In genomic region chr12:82254076-82254475, GRCm38 (mm10) we compare ENCODE assay signal across 11 mouse cellular contexts.
A peak's percentile ranks its signal among the peaks of the same experiment; 100 is the strongest.
DNase-seq lines count a peak whose midpoint lies in the region; ATAC-seq and TF ChIP-seq lines count a peak whose summit lies in the region.
"Had no signal": no experiment of that assay in that cellular context is flagged by ENCODE, and none has a peak within 500 bp of the region (broad histone marks: within the 10 kb centered on the region; RNA-seq: fewer than 3 reads in every experiment).

No protein-coding gene starts in this region.

- no peak overlapping the region for H3K4me3 ChIP-seq in forebrain, postnatal 0 days (ENCODE audit: low read depth, low read length)
- no peak overlapping the region for H3K4me3 ChIP-seq in forebrain, embryonic 16.5 days (replicated peaks; ENCODE audit: low read length)
- H3K4me3 ChIP-seq in heart, embryonic 10.5 days, result no peak overlapping the region
- H3K4me3 ChIP-seq: embryonic facial prominence, embryonic 15.5 days; neural tube, embryonic 12.5 days had no signal

- DNase-seq in forebrain, postnatal 0 days, result peak; percentile 43
- DNase-seq in urinary bladder, postnatal 14 days (ENCODE audit: low spot score), result peak; percentile 23
- DNase-seq in urinary bladder, adult 2 months (ENCODE audit: low spot score), result no peak
- peak; percentile 64 to 74 for DNase-seq in left cerebral cortex, postnatal 36 days (ENCODE audit: low spot score in 2 of 2)
- no peak for DNase-seq in heart, embryonic 10.5 days (ENCODE audit: low spot score)
- DNase-seq in heart, postnatal 36 days, result no peak
- DNase-seq: liver had no signal

- H3K4me1 ChIP-seq in forebrain, postnatal 0 days (ENCODE audit: insufficient read depth), result no peaks in the 10 kb centered on the region
- H3K4me1 ChIP-seq in forebrain, embryonic 16.5 days (replicated peaks; ENCODE audit: control insufficient read depth, insufficient read depth, low read length), result peaks cover 4% of the 10 kb centered on the region; the same call in 1 of the 2 replicates
- peaks cover 28% of the 10 kb centered on the region for H3K4me1 ChIP-seq in heart, embryonic 10.5 days
- H3K4me1 ChIP-seq: neural tube, embryonic 12.5 days had no signal

- TF ChIP-seq CTCF in forebrain, postnatal 0 days (IDR thresholded peaks at IDR 0.05; ENCODE audit: low read depth), result no peak

- WGBS in forebrain, postnatal 0 days, result 56% methylated on average over 5 of the region's 5 CpGs
- WGBS in forebrain, embryonic 16.5 days, result 64% methylated on average over 5 of the region's 5 CpGs
- WGBS in heart, embryonic 10.5 days, result 82% methylated on average over 5 of the region's 5 CpGs

- no peak overlapping the region for H3K27ac ChIP-seq in forebrain, postnatal 0 days (ENCODE audit: low read depth, low read length)
- no peak overlapping the region for H3K27ac ChIP-seq in forebrain, embryonic 16.5 days (ENCODE audit: low read length)
- no peak overlapping the region; the same call in 1 of the 2 replicates for H3K27ac ChIP-seq in heart, embryonic 10.5 days
- H3K27ac ChIP-seq: embryonic facial prominence, embryonic 15.5 days; neural tube, embryonic 12.5 days had no signal

- intact Hi-C loops in left cerebral cortex, postnatal 36 days (cut with DNase I), result no loop called here
- intact Hi-C loops in heart, postnatal 36 days (cut with DNase I), result no loop called here

- ATAC-seq in forebrain, postnatal 0 days, result peak; percentile 59; the same call in 1 of the 2 replicates
- no peak for ATAC-seq in forebrain, embryonic 16.5 days
- ATAC-seq in megakaryocyte, adult 5-6 weeks (ENCODE audit: poor library complexity, severe bottlenecking), result no peak

- H3K36me3 ChIP-seq in forebrain, postnatal 0 days (ENCODE audit: insufficient read depth), result no peaks in the 10 kb centered on the region
- no peaks in the 10 kb centered on the region for H3K36me3 ChIP-seq in forebrain, embryonic 16.5 days (ENCODE audit: control insufficient read depth, insufficient read depth)
- H3K36me3 ChIP-seq in heart, embryonic 10.5 days, result peaks cover 2% of the 10 kb centered on the region; the same call in 1 of the 2 replicates
- H3K36me3 ChIP-seq: embryonic facial prominence, embryonic 15.5 days; neural tube, embryonic 12.5 days had no signal

- no peak overlapping the region for H3K4me2 ChIP-seq in forebrain, postnatal 0 days (ENCODE audit: low read depth)
- H3K4me2 ChIP-seq in forebrain, embryonic 16.5 days (ENCODE audit: low read length), result no peak overlapping the region
- H3K4me2 ChIP-seq: embryonic facial prominence, embryonic 15.5 days; neural tube, embryonic 12.5 days had no signal

- no peaks in the 10 kb centered on the region for H3K9me3 ChIP-seq in forebrain, postnatal 0 days (ENCODE audit: low read length)
- no peaks in the 10 kb centered on the region for H3K9me3 ChIP-seq in forebrain, embryonic 16.5 days (ENCODE audit: control insufficient read depth, low read length)
- H3K9me3 ChIP-seq in heart, embryonic 10.5 days, result no peaks in the 10 kb centered on the region
- H3K9me3 ChIP-seq: embryonic facial prominence, embryonic 15.5 days; neural tube, embryonic 12.5 days had no signal

- H3K27me3 ChIP-seq in forebrain, postnatal 0 days (ENCODE audit: insufficient read depth, low read length), result no peaks in the 10 kb centered on the region
- no peaks in the 10 kb centered on the region for H3K27me3 ChIP-seq in forebrain, embryonic 16.5 days (replicated peaks; ENCODE audit: control insufficient read depth, insufficient read depth, low read length)
- no peaks in the 10 kb centered on the region for H3K27me3 ChIP-seq in heart, embryonic 10.5 days (ENCODE audit: insufficient read depth, poor library complexity, severe bottlenecking)
- H3K27me3 ChIP-seq: embryonic facial prominence, embryonic 15.5 days; neural tube, embryonic 12.5 days had no signal

- no peak overlapping the region for H3K9ac ChIP-seq in forebrain, postnatal 0 days
- H3K9ac ChIP-seq in forebrain, embryonic 16.5 days (replicated peaks; ENCODE audit: low read depth, low read length), result no peak overlapping the region
- H3K9ac ChIP-seq: embryonic facial prominence, embryonic 15.5 days; neural tube, embryonic 12.5 days had no signal

Comparison
In these comparisons a context has a peak if more than half of its experiments do, and no peak if none do; other contexts are left out.
1. DNase-seq: peak in forebrain, postnatal 0 days (single experiment), urinary bladder, postnatal 14 days (single experiment) and left cerebral cortex, postnatal 36 days (2 of 2); none in urinary bladder, adult 2 months (single experiment), heart, embryonic 10.5 days (single experiment) and heart, postnatal 36 days (0 of 2).